Mouse (Mus musculus) midbrain, embryonic 12.5 days (tissue): ENCODE results near the gene Mapk13. TPM values are rescaled to one million over a fixed set of nuclear protein-coding genes. Genes with fewer than 3 reads are reported as not detected.
"Not testable (repeated sequence)": the region's sequence is repeated elsewhere in the genome, so short reads cannot be mapped to it uniquely, and the experiment has no call there.

ENCODE experiments used
- ATAC-seq: fragments of 200-750 bp; cut with Nextera tagmentation; 2 replicates; pipeline ENCODE4 v1.8.0; 2017; ENCODE audit warnings: low read depth, moderate TSS enrichment, moderate library complexity; ENCODE audit not compliant: low FRiP score
- H3K27ac ChIP-seq: fragments of 300-500 bp; sonication (generic); replicated peaks from 2 replicates; pipeline ENCODE4 v1.5.1; 2016; ENCODE audit warnings: mild to moderate bottlenecking
- H3K27me3 ChIP-seq: fragments of 300-500 bp; sonication (generic); 2 replicates; pipeline ENCODE4 v1.6.1; 2016; ENCODE audit warnings: mild to moderate bottlenecking
- H3K36me3 ChIP-seq: fragments of 300-500 bp; sonication (generic); 2 replicates; pipeline ENCODE4 v1.6.1; 2016
- H3K4me1 ChIP-seq: fragments of 300-500 bp; sonication (generic); 2 replicates; pipeline ENCODE4 v1.6.1; 2016
- H3K4me2 ChIP-seq: fragments of 300-500 bp; sonication (generic); replicated peaks from 2 replicates; pipeline ENCODE4 v1.6.1; 2016; ENCODE audit warnings: mild to moderate bottlenecking, moderate library complexity
- H3K4me3 ChIP-seq: fragments of 300-500 bp; sonication (generic); 2 replicates; pipeline ENCODE4 v1.5.1; 2016; ENCODE audit warnings: mild to moderate bottlenecking
- H3K9ac ChIP-seq: fragments of 300-500 bp; sonication (generic); replicated peaks from 2 replicates; pipeline ENCODE4 v1.6.1; 2016; ENCODE audit warnings: mild to moderate bottlenecking, moderate library complexity
- H3K9me3 ChIP-seq: fragments of 300-500 bp; sonication (generic); 2 replicates; pipeline ENCODE4 v1.6.1; 2016; ENCODE audit warnings: mild to moderate bottlenecking
- WGBS: fragments of 180-500 bp; shearing (Covaris S2); methylation state at CpG from one replicate; pipeline ENCODE4 v1.1.7; 2016; 5-methylcytosine and 5-hydroxymethylcytosine counted together
- polyA plus RNA-seq: library from polyadenylated mRNA; unstranded; fragments of >200 nt; fragmentation: Nextera tagmentation; extraction: Ambion mirVana; gene quantifications from 2 replicates; pipeline ENCODE4 v1.2.1, GENCODE M21; 2016

Mapk13 gene
- 1.2 and 1.5 TPM in 2 replicates for polyA plus RNA-seq

DNA sequence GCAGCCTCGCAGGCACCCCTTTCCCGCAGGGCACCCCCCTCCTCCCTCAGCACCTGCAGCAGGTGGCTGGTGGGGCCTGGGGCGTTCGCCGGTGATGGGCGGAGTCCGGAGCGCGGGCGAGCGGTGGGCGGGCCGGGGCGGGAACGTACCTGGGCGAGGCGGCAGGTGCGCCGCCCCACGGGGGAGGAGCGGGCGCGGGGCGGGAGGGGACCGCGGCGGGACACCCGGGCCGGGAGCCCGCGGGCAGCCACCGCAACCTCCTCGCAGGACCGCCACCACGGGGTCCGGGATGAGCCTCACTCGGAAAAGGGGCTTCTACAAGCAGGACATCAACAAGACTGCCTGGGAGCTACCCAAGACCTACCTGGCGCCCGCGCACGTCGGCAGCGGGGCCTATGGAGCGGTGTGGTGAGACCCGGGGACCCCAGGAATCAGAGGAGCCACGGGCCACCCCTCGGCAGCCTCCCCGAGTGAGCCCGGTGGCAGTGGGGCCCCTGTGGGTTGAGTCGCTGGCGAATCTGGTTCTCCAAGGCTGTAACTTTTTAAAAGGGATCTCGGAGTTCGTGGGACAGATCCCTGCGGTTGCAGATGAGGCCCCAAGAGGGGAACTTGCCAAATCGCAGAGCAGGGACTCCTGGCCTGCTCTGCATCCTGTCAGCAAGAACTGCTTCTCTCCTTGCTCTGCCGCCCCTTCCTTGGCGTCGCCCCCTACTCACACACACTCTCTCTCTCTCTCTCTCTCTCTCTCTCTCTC, at the start of gene Mapk13:
Gene Mapk13 (plus strand): TSS at position 177 of the 754 bp plus-strand sequence.
- Histone ChIP-seq H3K27me3 (peaks cover 53% of the 10 kb centered on the region), H3K4me1 (peaks cover 16% of the 10 kb centered on the region), H3K4me3 (peak within 1 kb of the TSS; percentile 41), H3K4me2 (peak within 1 kb of the TSS; percentile 65), H3K36me3 (no peaks in the 10 kb centered on the region), H3K27ac (no peak within 1 kb of the TSS), H3K9me3 (no peaks in the 10 kb centered on the region), H3K9ac (peak within 1 kb of the TSS; percentile 39; the same call in 1 of the 2 replicates)
- WGBS = 1% methylated on average over 32 of the region's 58 CpGs
- no peak for ATAC-seq

DNA sequence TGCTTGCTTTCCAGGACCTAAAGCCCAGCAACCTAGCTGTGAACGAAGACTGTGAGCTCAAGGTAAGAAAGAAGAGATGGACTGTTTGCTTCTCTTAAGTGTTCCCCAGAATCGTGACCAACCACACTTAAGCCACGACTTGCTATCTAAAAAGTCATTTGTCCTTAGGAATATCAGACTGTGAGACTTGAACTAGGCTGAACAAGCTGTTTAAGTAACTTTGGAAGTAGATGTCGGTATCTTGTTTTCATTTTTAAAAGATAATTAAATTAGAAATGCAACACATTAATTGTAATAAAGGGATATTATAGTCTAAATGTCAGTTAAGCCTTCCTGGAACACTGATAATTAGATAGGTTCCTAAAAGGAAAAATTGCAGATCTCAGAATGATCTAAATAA, 43.3 kb upstream of the Mapk13 start, which contains the start of gene AC170998.1:
Gene AC170998.1 (plus strand): TSS at position 301 of the 400 bp plus-strand sequence.
- 96% methylated on average over 4 of the region's 4 CpGs for WGBS
- Histone ChIP-seq H3K27me3 (no peaks in the 10 kb centered on the region), H3K4me3 (no peak within 1 kb of the TSS), H3K4me1 (0 out of 2 replicates have a peak, but pooled peaks cover under 1% of the 10 kb centered on the region), H3K36me3 (peaks cover 76% of the 10 kb centered on the region), H3K9me3 (no peaks in the 10 kb centered on the region), H3K27ac (no peak within 1 kb of the TSS), H3K4me2 (no peak within 1 kb of the TSS), H3K9ac (no peak within 1 kb of the TSS)
- no peak for ATAC-seq

DNA sequence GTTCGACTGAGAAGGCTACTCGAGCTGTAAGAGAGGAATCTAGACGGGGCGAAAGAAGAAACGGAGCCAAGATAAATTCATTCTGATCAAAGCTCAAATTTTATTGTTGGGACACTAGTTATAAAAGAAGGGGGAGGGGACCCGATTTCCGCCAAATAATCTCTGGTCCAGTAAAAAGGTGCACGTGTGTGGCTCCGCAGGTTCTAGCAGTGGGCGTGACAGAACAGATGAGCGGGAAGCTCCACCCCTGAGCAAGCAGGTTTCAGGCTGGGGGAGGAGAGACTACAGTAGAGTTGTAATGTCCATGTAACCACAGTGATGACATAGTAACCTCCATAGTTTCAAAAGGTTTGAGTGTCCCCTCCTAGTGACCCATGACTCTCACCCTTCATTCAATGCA, 41.6 kb upstream of the Mapk13 start:
- H3K9me3 ChIP-seq, H3K9ac ChIP-seq, H3K4me2 ChIP-seq, H3K27ac ChIP-seq, ATAC-seq, H3K4me1 ChIP-seq, H3K4me3 ChIP-seq, H3K27me3 ChIP-seq: not testable (repeated sequence)
- WGBS = 96% methylated on average over 11 of the region's 11 CpGs
- H3K36me3 ChIP-seq = peaks cover 77% of the 10 kb centered on the region

- Histone ChIP-seq H3K36me3 (peaks cover 38% of the 10 kb centered on the region), H3K9ac (no peak overlapping the region), H3K4me1 (no peaks in the 10 kb centered on the region), H3K4me2 (no peak overlapping the region), H3K27ac (no peak overlapping the region), H3K9me3 (no peaks in the 10 kb centered on the region), H3K4me3 (no peak overlapping the region), H3K27me3 (no peaks in the 10 kb centered on the region)
- ATAC-seq = no peak
- 96% methylated on average over 6 of the region's 6 CpGs for WGBS
Measured at GRCm38 (mm10) chr17:28735317-28736105, 33.6 kb upstream of the Mapk13 start.

GRCm38 (mm10) chr17:28736486-28736885, 32.6 kb upstream of the Mapk13 start:
- no peak for ATAC-seq
- whole genome bisulfite sequencing = 85% methylated on average over 4 of the region's 4 CpGs

DNA sequence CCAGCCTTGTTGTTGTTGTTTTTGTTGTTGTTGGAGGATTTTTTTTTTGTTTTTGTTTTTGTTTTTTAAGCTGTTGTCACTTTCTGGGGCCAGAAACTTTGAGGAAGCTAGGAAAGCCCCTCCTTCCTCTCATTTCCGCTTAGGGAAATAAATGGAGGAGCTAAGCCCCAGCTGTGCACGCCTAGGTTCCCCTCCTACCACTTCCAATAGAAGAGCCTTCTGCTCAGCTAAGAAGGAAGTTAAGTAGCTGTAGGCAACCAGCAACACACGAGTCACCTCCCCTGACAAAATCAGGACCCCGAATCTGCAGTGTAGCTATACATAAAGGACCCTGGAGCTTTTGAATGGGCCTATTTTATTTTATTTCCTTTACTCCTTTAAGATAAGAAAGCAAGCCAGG, 31.1 kb upstream of the Mapk13 start:
- Histone ChIP-seq H3K27ac (no peak overlapping the region), H3K9ac (no peak overlapping the region), H3K4me1 (no peaks in the 10 kb centered on the region), H3K27me3 (no peaks in the 10 kb centered on the region), H3K4me2 (no peak overlapping the region), H3K4me3 (no peak overlapping the region), H3K36me3 (peaks cover 43% of the 10 kb centered on the region), H3K9me3 (no peaks in the 10 kb centered on the region)
- no peak for ATAC-seq
- 83% methylated on average over 4 of the region's 4 CpGs for WGBS

More at GRCm38 (mm10) chr17:28736486-28736885, 32.6 kb upstream of the Mapk13 start:
- Histone ChIP-seq H3K9ac (no peak overlapping the region), H3K4me3 (no peak overlapping the region), H3K4me2 (no peak overlapping the region), H3K27me3 (no peaks in the 10 kb centered on the region), H3K4me1 (no peaks in the 10 kb centered on the region), H3K9me3 (no peaks in the 10 kb centered on the region), H3K36me3 (peaks cover 38% of the 10 kb centered on the region), H3K27ac (no peak overlapping the region)

GRCm38 (mm10) chr17:28739244-28739643, 29.9 kb upstream of the Mapk13 start:
- Histone ChIP-seq H3K4me3 (no peak overlapping the region), H3K4me1 (no peaks in the 10 kb centered on the region), H3K9me3 (no peaks in the 10 kb centered on the region), H3K27ac (no peak overlapping the region), H3K27me3 (no peaks in the 10 kb centered on the region), H3K36me3 (peaks cover 52% of the 10 kb centered on the region), H3K9ac (no peak overlapping the region), H3K4me2 (no peak overlapping the region)
- 97% methylated on average over 6 of the region's 6 CpGs for WGBS
- ATAC-seq = no peak

GRCm38 (mm10) chr17:28743145-28743866, 25.8 kb upstream of the Mapk13 start:
- Histone ChIP-seq H3K9me3 (no peaks in the 10 kb centered on the region), H3K9ac (no peak overlapping the region), H3K27me3 (no peaks in the 10 kb centered on the region), H3K4me2 (no peak overlapping the region), H3K4me1 (no peaks in the 10 kb centered on the region), H3K4me3 (no peak overlapping the region), H3K36me3 (peaks cover 83% of the 10 kb centered on the region), H3K27ac (no peak overlapping the region)
- 94% methylated on average over 11 of the region's 11 CpGs for WGBS
- ATAC-seq = no peak

DNA sequence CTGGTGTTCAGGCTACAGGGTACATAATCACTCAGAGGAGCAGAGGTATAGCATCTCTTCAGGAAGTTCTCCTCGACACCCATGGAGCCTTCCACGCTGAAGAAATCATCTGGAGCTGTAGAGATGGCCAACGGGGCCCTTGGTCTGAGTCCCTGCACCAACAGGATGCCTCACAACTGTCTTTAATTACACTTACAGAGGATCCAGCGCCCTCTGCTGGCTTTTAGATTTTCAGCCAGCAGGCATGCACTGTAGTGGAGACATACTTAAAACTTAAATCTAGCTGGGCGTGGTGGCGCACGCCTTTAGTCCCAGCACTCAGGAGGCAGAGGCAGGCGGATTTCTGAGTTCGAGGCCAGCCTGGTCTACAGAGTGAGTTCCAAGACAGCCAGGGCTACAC, 25.2 kb upstream of the Mapk13 start:
- ATAC-seq = no peak
- Histone ChIP-seq H3K4me2 (no peak overlapping the region), H3K4me1 (no peaks in the 10 kb centered on the region), H3K36me3 (peaks cover 89% of the 10 kb centered on the region), H3K9me3 (no peaks in the 10 kb centered on the region), H3K9ac (no peak overlapping the region), H3K4me3 (no peak overlapping the region), H3K27me3 (no peaks in the 10 kb centered on the region), H3K27ac (no peak overlapping the region)
- 94% methylated on average over 9 of the region's 9 CpGs for WGBS

GRCm38 (mm10) chr17:28745773-28746172, 23.3 kb upstream of the Mapk13 start:
- H3K27me3 ChIP-seq = no peaks in the 10 kb centered on the region
- H3K4me1 ChIP-seq = no peaks in the 10 kb centered on the region
- H3K27ac ChIP-seq = no peak overlapping the region
- no peak overlapping the region for H3K9ac ChIP-seq
- peaks cover 79% of the 10 kb centered on the region for H3K36me3 ChIP-seq
- H3K4me2 ChIP-seq = no peak overlapping the region
- H3K4me3 ChIP-seq = no peak overlapping the region
- H3K9me3 ChIP-seq = no peaks in the 10 kb centered on the region
- 95% methylated on average over 6 of the region's 6 CpGs for WGBS
- ATAC-seq = no peak

- no peaks in the 10 kb centered on the region for H3K9me3 ChIP-seq
- H3K4me3 ChIP-seq = no peak overlapping the region
- no peaks in the 10 kb centered on the region for H3K4me1 ChIP-seq
- H3K27me3 ChIP-seq = no peaks in the 10 kb centered on the region
- no peak overlapping the region for H3K9ac ChIP-seq
- WGBS = 92% methylated on average over 4 of the region's 4 CpGs
- no peak overlapping the region for H3K27ac ChIP-seq
- peaks cover 58% of the 10 kb centered on the region for H3K36me3 ChIP-seq
- no peak overlapping the region for H3K4me2 ChIP-seq
- no peak for ATAC-seq
Measured at GRCm38 (mm10) chr17:28748001-28748400, 21.1 kb upstream of the Mapk13 start.

- Histone ChIP-seq H3K9me3 (no peaks in the 10 kb centered on the region), H3K27ac (no peak overlapping the region), H3K4me1 (no peaks in the 10 kb centered on the region), H3K9ac (no peak overlapping the region), H3K4me3 (no peak overlapping the region), H3K27me3 (no peaks in the 10 kb centered on the region), H3K4me2 (no peak overlapping the region), H3K36me3 (peaks cover 33% of the 10 kb centered on the region)
- 81% methylated on average over 6 of the region's 6 CpGs for WGBS
- no peak for ATAC-seq
Measured at GRCm38 (mm10) chr17:28750580-28750979, 18.5 kb upstream of the Mapk13 start.
